Mouse (Mus musculus): ENCODE data around the gene Ccdc146.

GRCm38 (mm10) chr5:21314696-21315095 lies 109.8 kb downstream of the Ccdc146 start:
- TF ChIP-seq CTCF (IDR thresholded peaks at IDR 0.05; ENCODE audit: extremely low read depth, insufficient read length, insufficient replicate concordance, low read depth, low read length) (no peak), POLR2A (IDR thresholded peaks at IDR 0.05; ENCODE audit: low read depth, low read length) (no peak)
